Mouse (Mus musculus): ENCODE results near the gene Zswim7. TPM values are rescaled to one million over a fixed set of nuclear protein-coding genes. Genes with fewer than 3 reads are reported as not detected.

Zswim7 gene
- polyA plus RNA-seq, 1 experiment from 2014 or later, result 26.3 TPM

GRCm38 (mm10) chr11:62281601-62281997 lies 424 bp upstream of the Zswim7 start:
- Histone ChIP-seq H3K9ac (peak overlapping the region; percentile 85), H3K27me3 (no peaks in the 10 kb centered on the region), H3K4me3 (peak overlapping the region; percentile 90), H3K27ac (peak overlapping the region; percentile 87), H3K4me1 (peaks cover 11% of the 10 kb centered on the region), H3K4me2 (replicated peaks) (peak overlapping the region; percentile 82), H3K36me3 (peaks cover 29% of the 10 kb centered on the region), H3K9me3 (no peaks in the 10 kb centered on the region)
- WGBS, result under 1% methylated on average over 38 of the region's 57 CpGs
- ATAC-seq (ENCODE audit: low FRiP score, low read depth), result peak; percentile 67

- Histone ChIP-seq H3K9ac (no peak overlapping the region), H3K27me3 (no peaks in the 10 kb centered on the region), H3K36me3 (no peaks in the 10 kb centered on the region), H3K9me3 (no peaks in the 10 kb centered on the region), H3K27ac (no peak overlapping the region), H3K4me3 (no peak overlapping the region), H3K4me1 (peaks cover 6% of the 10 kb centered on the region), H3K4me2 (replicated peaks) (no peak overlapping the region)
- no peak for ATAC-seq (ENCODE audit: low FRiP score, low read depth)
- 14% methylated on average over 5 of the region's 5 CpGs for WGBS
Measured at GRCm38 (mm10) chr11:62278027-62278426, 3.1 kb downstream of the Zswim7 start.

DNA sequence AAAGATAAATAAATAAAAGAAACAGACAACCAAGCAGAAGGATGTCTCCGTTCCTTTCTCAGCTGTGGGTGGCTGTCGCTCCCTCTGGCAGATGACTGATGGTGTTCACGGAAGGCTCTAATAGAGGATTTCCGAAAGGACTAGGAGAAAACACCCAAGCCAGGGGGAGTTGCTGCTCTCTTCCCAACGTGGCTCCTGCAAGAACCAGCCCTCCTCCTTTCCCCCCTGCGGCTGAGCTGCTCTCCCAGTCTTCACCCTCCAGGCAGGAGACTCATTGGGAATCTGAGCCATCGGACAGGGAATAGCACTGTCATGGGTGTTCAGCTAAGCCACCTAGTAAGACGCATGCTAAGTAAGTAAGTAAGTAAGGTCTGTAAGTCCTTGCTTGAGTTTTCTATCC lies 4.1 kb downstream of the Zswim7 start:
- 67% methylated on average over 8 of the region's 8 CpGs for WGBS
- H3K4me1 ChIP-seq, result peaks cover 3% of the 10 kb centered on the region
- H3K36me3 ChIP-seq, result no peaks in the 10 kb centered on the region
- H3K9me3 ChIP-seq, result no peaks in the 10 kb centered on the region
- no peak overlapping the region for H3K4me3 ChIP-seq
- H3K27me3 ChIP-seq, result no peaks in the 10 kb centered on the region
- no peak overlapping the region for H3K4me2 ChIP-seq (replicated peaks)
- no peak for ATAC-seq (ENCODE audit: low FRiP score, low read depth)
- H3K27ac ChIP-seq, result no peak overlapping the region
- no peak overlapping the region for H3K9ac ChIP-seq

DNA sequence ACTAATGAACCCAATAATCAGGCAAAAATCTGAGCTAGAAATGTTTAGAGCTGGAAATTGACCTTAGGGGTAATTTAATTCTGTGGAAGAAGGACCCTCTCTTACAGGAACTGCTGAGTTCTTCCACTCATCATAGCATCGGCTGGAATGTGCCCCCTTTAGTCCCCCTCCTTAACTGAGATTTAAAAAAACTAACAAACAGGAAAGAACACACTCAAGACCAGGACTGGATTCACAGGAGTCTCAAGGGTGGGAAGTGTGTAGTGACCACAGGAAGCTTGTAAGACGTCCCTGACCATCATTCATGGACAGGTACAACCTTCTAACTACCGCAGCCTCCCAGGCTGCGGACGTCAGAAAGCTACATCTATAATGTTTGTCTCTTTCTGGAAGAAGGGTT lies 10.3 kb downstream of the Zswim7 start:
- peaks cover 14% of the 10 kb centered on the region; the same call in 1 of the 2 replicates for H3K36me3 ChIP-seq
- no peaks in the 10 kb centered on the region for H3K9me3 ChIP-seq
- no peak overlapping the region for H3K9ac ChIP-seq
- no peak overlapping the region for H3K4me3 ChIP-seq
- no peak overlapping the region for H3K4me2 ChIP-seq (replicated peaks)
- no peaks in the 10 kb centered on the region for H3K27me3 ChIP-seq
- WGBS, result 56% methylated on average over 5 of the region's 5 CpGs
- peaks cover 6% of the 10 kb centered on the region; the same call in 1 of the 2 replicates for H3K4me1 ChIP-seq
- H3K27ac ChIP-seq, result no peak overlapping the region
- ATAC-seq (ENCODE audit: low FRiP score, low read depth), result no peak

- Histone ChIP-seq H3K36me3 (peaks cover 22% of the 10 kb centered on the region; the same call in 1 of the 2 replicates), H3K9me3 (no peaks in the 10 kb centered on the region), H3K27me3 (no peaks in the 10 kb centered on the region), H3K27ac (no peak overlapping the region; the same call in 1 of the 2 replicates), H3K4me2 (replicated peaks) (no peak overlapping the region), H3K4me1 (peaks cover 6% of the 10 kb centered on the region; the same call in 1 of the 2 replicates), H3K9ac (no peak overlapping the region), H3K4me3 (no peak overlapping the region)
- ATAC-seq (ENCODE audit: low FRiP score, low read depth), result no peak
- WGBS, result 74% methylated on average over 12 of the region's 12 CpGs
Measured at GRCm38 (mm10) chr11:62269097-62269496, 12.1 kb downstream of the Zswim7 start.

GRCm38 (mm10) chr11:62268381-62268780 lies 12.8 kb downstream of the Zswim7 start:
- Histone ChIP-seq H3K27ac (no peak overlapping the region), H3K9me3 (no peaks in the 10 kb centered on the region), H3K4me1 (peaks cover 6% of the 10 kb centered on the region; the same call in 1 of the 2 replicates), H3K9ac (no peak overlapping the region), H3K4me2 (replicated peaks) (no peak overlapping the region), H3K4me3 (no peak overlapping the region), H3K27me3 (no peaks in the 10 kb centered on the region), H3K36me3 (peaks cover 22% of the 10 kb centered on the region; the same call in 1 of the 2 replicates)
- WGBS, result 74% methylated on average over 8 of the region's 8 CpGs
- no peak for ATAC-seq (ENCODE audit: low FRiP score, low read depth)

- 77% methylated on average over 17 of the region's 17 CpGs for WGBS
Measured at GRCm38 (mm10) chr11:62266466-62267214, 14.5 kb downstream of the Zswim7 start.

GRCm38 (mm10) chr11:62265642-62266041 lies 15.5 kb downstream of the Zswim7 start:
- 85% methylated on average over 7 of the region's 7 CpGs for WGBS
- H3K4me1 ChIP-seq, result no peaks in the 10 kb centered on the region
- no peak overlapping the region for H3K27ac ChIP-seq
- peaks cover 22% of the 10 kb centered on the region; the same call in 1 of the 2 replicates for H3K36me3 ChIP-seq
- no peaks in the 10 kb centered on the region for H3K9me3 ChIP-seq
- H3K4me2 ChIP-seq (replicated peaks), result no peak overlapping the region
- no peak for ATAC-seq (ENCODE audit: low FRiP score, low read depth)
- no peak overlapping the region for H3K9ac ChIP-seq
- H3K27me3 ChIP-seq, result no peaks in the 10 kb centered on the region
- no peak overlapping the region for H3K4me3 ChIP-seq

More at GRCm38 (mm10) chr11:62266466-62267214, 14.5 kb downstream of the Zswim7 start:
- H3K9ac ChIP-seq, result no peak overlapping the region
- no peak for ATAC-seq (ENCODE audit: low FRiP score, low read depth)
- no peak overlapping the region for H3K4me3 ChIP-seq
- no peak overlapping the region for H3K4me2 ChIP-seq (replicated peaks)
- peaks cover 22% of the 10 kb centered on the region; the same call in 1 of the 2 replicates for H3K36me3 ChIP-seq
- no peak overlapping the region for H3K27ac ChIP-seq
- peaks cover 6% of the 10 kb centered on the region; the same call in 1 of the 2 replicates for H3K4me1 ChIP-seq
- H3K9me3 ChIP-seq, result no peaks in the 10 kb centered on the region
- no peaks in the 10 kb centered on the region for H3K27me3 ChIP-seq

DNA sequence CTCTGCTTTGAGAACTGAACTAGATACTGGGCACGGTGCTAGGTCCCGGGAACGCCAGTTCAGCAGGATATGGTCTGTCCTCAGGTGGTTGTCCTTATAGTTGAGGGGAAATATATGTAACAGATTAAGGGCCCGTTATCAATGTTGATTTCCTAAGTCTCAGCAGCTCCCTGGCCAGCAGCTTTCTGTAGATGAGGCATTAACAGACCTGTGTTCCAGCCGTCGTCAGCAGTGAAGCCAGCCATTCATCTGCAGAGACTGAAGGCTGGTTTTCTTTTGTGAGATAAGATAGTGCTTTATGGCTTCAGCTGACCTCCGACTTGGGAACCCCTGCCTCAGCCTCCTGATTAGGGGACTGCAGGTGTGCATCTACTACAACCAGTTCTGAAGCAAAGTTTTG lies 17.2 kb downstream of the Zswim7 start:
- H3K4me3 ChIP-seq, result no peak overlapping the region
- no peak overlapping the region for H3K9ac ChIP-seq
- H3K4me2 ChIP-seq (replicated peaks), result no peak overlapping the region
- H3K9me3 ChIP-seq, result no peaks in the 10 kb centered on the region
- peaks cover 22% of the 10 kb centered on the region; the same call in 1 of the 2 replicates for H3K36me3 ChIP-seq
- H3K27ac ChIP-seq, result no peak overlapping the region
- no peak for ATAC-seq (ENCODE audit: low FRiP score, low read depth)
- no peaks in the 10 kb centered on the region for H3K27me3 ChIP-seq
- WGBS, result 62% methylated on average over 7 of the region's 7 CpGs
- peaks cover 6% of the 10 kb centered on the region for H3K4me1 ChIP-seq

GRCm38 (mm10) chr11:62263599-62263998 lies 17.6 kb downstream of the Zswim7 start:
- WGBS, result 81% methylated on average over 7 of the region's 7 CpGs
- ATAC-seq (ENCODE audit: low FRiP score, low read depth), result no peak
- Histone ChIP-seq H3K4me1 (peaks cover 9% of the 10 kb centered on the region), H3K4me2 (replicated peaks) (no peak overlapping the region), H3K9me3 (no peaks in the 10 kb centered on the region), H3K36me3 (peaks cover 22% of the 10 kb centered on the region; the same call in 1 of the 2 replicates), H3K4me3 (no peak overlapping the region), H3K9ac (no peak overlapping the region), H3K27ac (no peak overlapping the region), H3K27me3 (no peaks in the 10 kb centered on the region)

DNA sequence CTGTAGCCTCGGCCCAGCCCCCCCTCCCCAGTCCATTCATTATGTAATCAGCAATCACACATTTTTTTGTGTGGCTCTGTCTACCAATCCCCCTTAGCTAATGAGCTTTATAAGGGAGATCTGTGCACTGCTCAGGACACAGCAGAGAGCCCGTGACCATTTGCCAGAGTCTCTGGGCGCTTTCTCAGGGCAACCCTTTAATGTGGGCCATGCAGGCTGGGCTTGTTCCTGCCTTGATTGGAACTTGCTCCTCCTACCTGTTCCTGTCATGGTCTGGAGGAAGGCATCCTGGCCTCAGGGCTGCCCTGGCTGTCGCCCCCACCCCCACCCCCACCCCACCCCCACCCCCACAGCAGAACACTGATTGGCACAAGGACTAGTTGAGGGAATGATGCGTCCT lies 22.0 kb downstream of the Zswim7 start:
- WGBS, result 45% methylated on average over 5 of the region's 5 CpGs
- Histone ChIP-seq H3K36me3 (no peaks in the 10 kb centered on the region), H3K27ac (no peak overlapping the region), H3K4me2 (replicated peaks) (no peak overlapping the region), H3K4me1 (peaks cover 21% of the 10 kb centered on the region), H3K27me3 (no peaks in the 10 kb centered on the region), H3K9ac (peak overlapping the region; percentile 25; the same call in 1 of the 2 replicates), H3K4me3 (no peak overlapping the region), H3K9me3 (no peaks in the 10 kb centered on the region)
- ATAC-seq (ENCODE audit: low FRiP score, low read depth), result no peak

DNA sequence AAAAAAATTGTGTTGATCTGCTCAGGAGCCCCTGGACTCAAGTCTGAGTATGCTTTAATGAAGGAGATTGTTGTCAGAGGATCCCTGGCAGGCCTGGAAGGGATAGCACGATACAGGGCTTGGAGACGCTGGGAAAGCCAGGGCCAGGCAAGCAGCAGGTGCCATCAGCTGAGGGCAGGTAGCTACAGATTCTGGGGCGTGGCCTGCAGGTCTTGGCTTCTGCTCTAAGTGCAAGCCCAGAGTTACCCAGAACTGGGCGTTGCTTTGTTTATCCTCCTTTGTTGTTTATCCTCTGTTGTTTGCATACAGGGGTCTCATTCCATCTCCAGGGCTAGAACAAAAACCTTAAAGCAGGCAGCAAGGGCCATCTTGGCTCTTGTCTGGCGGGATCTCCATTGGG lies 27.8 kb downstream of the Zswim7 start:
- WGBS, result 80% methylated on average over 5 of the region's 5 CpGs
- Histone ChIP-seq H3K4me3 (no peak overlapping the region), H3K4me1 (peaks cover 53% of the 10 kb centered on the region), H3K9ac (no peak overlapping the region), H3K4me2 (replicated peaks) (no peak overlapping the region), H3K27ac (no peak overlapping the region), H3K9me3 (no peaks in the 10 kb centered on the region), H3K36me3 (no peaks in the 10 kb centered on the region), H3K27me3 (peaks cover 7% of the 10 kb centered on the region; the same call in 1 of the 2 replicates)
- ATAC-seq (ENCODE audit: low FRiP score, low read depth), result no peak

All from limb, embryonic 13.5 days (tissue).